Mouse (Mus musculus) adrenal gland, postnatal 14 days (tissue): ENCODE measurements around the gene Vmn1r199. TPM values are rescaled to one million over a fixed set of nuclear protein-coding genes. Genes with fewer than 3 reads are reported as not detected.
"Not testable (repeated sequence)": the region's sequence is repeated elsewhere in the genome, so short reads cannot be mapped to it uniquely, and the experiment has no call there.

Source experiments
- DNase-seq: peaks from one replicate; pipeline ENCODE4 v3.0.0; 2021; ENCODE audit warnings: mixed read lengths
- long read RNA-seq, 2 experiments: library from polyadenylated mRNA; stranded (forward); transcript quantifications; one replicate each; pipeline ENCODE4 v2.0.0; 2021
- total RNA-seq: library from RNA; stranded (reverse); gene quantifications from 2 replicates; pipeline ENCODE4 v1.2.3, GENCODE M21; 2021

Gene Vmn1r199
- total RNA-seq, result not detected in 2 replicates
- long read RNA-seq, experiment 1, result 0 reads
- long read RNA-seq, experiment 2, result 0 reads

DNA sequence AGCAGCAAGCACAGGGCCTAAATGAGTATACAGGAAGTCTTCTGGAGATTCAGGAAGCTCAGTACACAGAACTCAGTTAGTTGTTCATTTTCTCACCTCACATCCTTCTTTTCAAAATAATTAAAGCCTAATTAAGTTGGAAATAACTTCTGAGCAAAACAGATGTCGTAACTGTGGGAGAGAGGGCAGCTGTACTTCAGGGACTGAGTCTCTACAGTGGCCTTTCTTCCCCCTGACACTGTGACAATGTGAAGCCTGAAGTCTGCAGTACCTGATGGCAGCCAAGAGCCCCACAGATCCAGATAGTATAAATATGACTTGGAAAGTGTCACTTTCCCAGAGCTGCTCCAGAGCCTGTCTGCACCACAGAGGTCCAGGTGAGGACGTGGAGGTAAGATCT lies at the start of gene Vmn1r199:
Gene Vmn1r199, plus strand, starts transcription at position 301 of the 400 bp plus-strand sequence.
- no peak for DNase-seq

- DNase-seq, result no peak
Measured at GRCm38 (mm10) chr13:22333269-22333668, 46.3 kb upstream of the Vmn1r199 start.

DNA sequence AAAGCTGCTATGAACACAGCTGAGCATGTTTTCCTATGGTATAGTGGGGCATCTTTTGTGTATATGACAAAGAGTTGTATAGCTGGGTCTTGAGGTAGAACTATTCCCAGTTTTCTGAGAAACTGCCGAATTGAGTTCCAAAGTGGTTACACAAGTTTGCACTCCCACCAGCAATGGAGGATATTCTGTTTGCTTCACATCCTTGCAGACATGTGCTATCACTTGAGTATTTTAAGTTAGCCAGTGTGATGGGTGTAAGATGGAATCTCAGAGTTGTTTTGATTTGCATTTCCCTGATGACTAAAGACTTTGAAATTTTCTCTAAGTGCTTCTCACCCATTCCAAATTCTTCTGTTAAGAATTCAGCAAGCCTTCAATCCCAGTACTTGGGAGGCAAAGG lies 44.1 kb upstream of the Vmn1r199 start:
- DNase-seq, result no peak

GRCm38 (mm10) chr13:22350064-22350463 lies 29.6 kb upstream of the Vmn1r199 start, which contains the start of gene Vmn1r198:
Gene Vmn1r198, plus strand, starts transcription at chr13:22350364.
- no peak for DNase-seq

DNA sequence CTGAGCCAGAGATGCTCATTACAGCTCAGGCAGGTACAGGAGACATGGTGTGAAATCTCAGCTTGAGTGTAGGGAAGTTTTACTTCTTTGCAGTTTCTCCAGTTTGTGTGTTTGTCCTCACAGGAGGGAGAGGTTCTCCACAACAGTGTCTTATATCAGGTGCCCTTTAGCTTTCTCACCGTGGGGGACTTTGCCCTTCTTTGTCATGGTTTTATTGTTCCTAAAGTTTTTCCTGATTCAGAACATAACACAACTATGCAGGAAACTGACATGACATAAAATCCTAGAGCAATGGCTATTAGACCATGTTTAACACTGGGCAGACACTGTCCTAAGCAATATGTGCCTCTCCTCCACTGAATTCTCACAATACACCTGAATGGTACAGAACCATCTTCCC lies 28.8 kb upstream of the Vmn1r199 start:
- no peak for DNase-seq

GRCm38 (mm10) chr13:22381128-22381527 lies 1.5 kb downstream of the Vmn1r199 start:
- DNase-seq, result not testable (repeated sequence)

DNA sequence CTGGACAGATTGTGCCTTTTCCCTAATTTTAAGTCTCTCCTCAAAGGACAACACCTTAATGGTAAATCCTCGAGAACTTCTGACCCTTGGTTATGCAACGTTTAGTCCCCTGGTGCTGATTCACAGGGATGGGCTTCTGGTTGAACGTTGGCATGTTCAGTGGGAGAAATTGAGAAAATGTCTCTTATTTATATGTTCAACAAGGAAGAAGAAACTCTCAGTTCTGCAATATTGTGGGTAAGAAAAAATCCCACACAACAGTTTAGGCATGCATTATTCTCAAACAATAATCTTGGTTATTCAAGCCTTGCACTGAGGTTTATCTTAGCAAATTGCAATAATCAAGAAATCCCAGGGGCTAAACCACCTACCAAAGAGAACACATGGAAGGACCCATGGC lies 3.8 kb downstream of the Vmn1r199 start:
- no peak for DNase-seq

DNA sequence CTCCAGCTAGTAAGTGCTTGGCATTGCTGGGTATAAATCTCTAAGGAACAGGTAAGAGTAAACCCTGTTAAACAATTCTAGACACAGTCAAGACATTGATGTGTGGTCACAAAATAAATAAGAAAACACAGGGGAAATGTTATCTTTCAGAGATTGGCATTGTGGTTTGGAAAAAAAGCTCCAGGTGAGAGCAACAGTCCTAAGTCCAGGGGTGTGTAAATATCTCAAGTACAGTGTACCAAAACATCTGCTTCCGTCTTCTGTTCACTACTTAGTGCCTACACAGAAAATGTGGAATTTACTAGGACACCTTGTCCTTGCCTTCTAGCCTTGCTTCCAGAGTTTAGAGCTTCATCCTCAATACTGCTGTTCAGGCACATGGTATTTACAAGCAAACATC lies 7.4 kb downstream of the Vmn1r199 start:
- DNase-seq, result no peak

GRCm38 (mm10) chr13:22390073-22390472 lies 10.5 kb downstream of the Vmn1r199 start, which contains the start of gene Vmn1r200:
Gene Vmn1r200, plus strand, starts transcription at chr13:22390373.
- no peak for DNase-seq

DNA sequence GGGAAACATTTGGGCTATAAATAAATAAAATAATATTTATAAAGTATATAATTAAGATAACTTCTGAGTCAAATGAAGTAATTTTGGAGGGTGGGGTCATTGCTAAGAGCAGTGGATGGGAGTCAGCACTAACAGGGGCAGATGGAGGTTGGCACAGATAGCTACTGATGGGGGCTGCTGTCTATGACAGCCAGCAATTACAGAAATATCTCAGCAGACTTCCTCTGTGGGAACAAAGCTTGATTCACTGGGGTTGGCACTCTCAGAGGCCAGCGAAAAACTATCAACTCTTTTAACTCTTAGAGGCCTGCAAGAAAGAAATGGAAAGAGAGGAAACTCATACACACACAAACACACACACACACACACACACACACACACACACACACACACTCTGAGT lies 23.4 kb downstream of the Vmn1r199 start:
- no peak for DNase-seq

Other genes starting within 250 kb of the Vmn1r199 start
- gene Vmn1r191, start 195.8 kb upstream of the Vmn1r199 start, total RNA-seq, result not detected in 2 replicates
- not detected in 2 replicates for gene Vmn1r192, start 188.7 kb upstream of the Vmn1r199 start, total RNA-seq
- gene Vmn1r193, start 156.7 kb upstream of the Vmn1r199 start, total RNA-seq, result not detected in 2 replicates
- not detected in 2 replicates for gene Vmn1r194, start 135.6 kb upstream of the Vmn1r199 start, total RNA-seq
- not detected in 2 replicates for gene Vmn1r195, start 109.3 kb upstream of the Vmn1r199 start, total RNA-seq
- not detected in 2 replicates for gene Vmn1r196, start 89.9 kb upstream of the Vmn1r199 start, total RNA-seq
- not detected in 2 replicates for gene Vmn1r197, start 55.2 kb upstream of the Vmn1r199 start, total RNA-seq
- not detected in 2 replicates for gene Vmn1r198, start 29.5 kb upstream of the Vmn1r199 start, total RNA-seq
- gene Vmn1r200, start 10.6 kb downstream of the Vmn1r199 start, total RNA-seq, result not detected in 2 replicates
- gene Vmn1r201, start 92.1 kb downstream of the Vmn1r199 start, total RNA-seq, result not detected in 2 replicates
- gene Vmn1r202, start 125.6 kb downstream of the Vmn1r199 start, total RNA-seq, result not detected in 2 replicates
- not detected in 2 replicates for gene Vmn1r203, start 138.3 kb downstream of the Vmn1r199 start, total RNA-seq
- gene Vmn1r204, start 173.4 kb downstream of the Vmn1r199 start, total RNA-seq, result not detected in 2 replicates
- not detected in 2 replicates for gene Vmn1r205, start 213.2 kb downstream of the Vmn1r199 start, total RNA-seq
- gene Vmn1r206, start 244.4 kb downstream of the Vmn1r199 start, total RNA-seq, result not detected in 2 replicates